Mouse (Mus musculus): ENCODE measurements at regions not wholly inside any gene's neighbourhood (a gene's known extent, or its start where the extent isn't known, plus 50 kb on each side); places are given as distances from the start of the nearest gene placed in this dataset.

- TF ChIP-seq CTCF (IDR thresholded peaks at IDR 0.05; ENCODE audit: low read depth), result no peak
- TF ChIP-seq EP300 (IDR thresholded peaks at IDR 0.05; ENCODE audit: low read depth), result no peak
These were observed 72.9 kb upstream of the Sulf2 start for GRCm38 (mm10) chr2:166228356-166228755.

All from liver, postnatal 0 days (tissue).